Mouse (Mus musculus) effector memory CD4-positive, alpha-beta T cell, adult 7 months (primary cell): Measurements from ENCODE around the gene Gfra4. TPM values are rescaled to one million over a fixed set of nuclear protein-coding genes. Genes with fewer than 3 reads are reported as not detected.

Source experiments
- polyA plus RNA-seq: library from polyadenylated mRNA; unstranded; fragments of 100-300 nt; shearing (Covaris generic); gene quantifications from one replicate; pipeline ENCODE4 v1.2.1, GENCODE M21; 2017

Gfra4 gene
- polyA plus RNA-seq, result not detected

GRCm38 (mm10) chr2:131042988-131043387 lies at the start of gene Gfra4:
Gene Gfra4 (minus strand): TSS chr2:131043088.

GRCm38 (mm10) chr2:131086667-131087390 lies 43.9 kb upstream of the Gfra4 start, which contains the start of gene Siglec1:
Gene Siglec1 (minus strand): TSS chr2:131086765.

GRCm38 (mm10) chr2:131063404-131063864 lies 20.5 kb upstream of the Gfra4 start, which contains the start of gene Adam33:
Gene Adam33 (minus strand): TSS chr2:131063814.

Other genes starting within 250 kb of the Gfra4 start
- gene 4930402H24Rik, start 136.7 kb downstream of the Gfra4 start, polyA plus RNA-seq, result 15.9 TPM
- gene Atrn, start 136.6 kb downstream of the Gfra4 start, polyA plus RNA-seq, result 11.7 TPM
- not detected for gene Adam33, start 20.7 kb upstream of the Gfra4 start, polyA plus RNA-seq
- gene Siglec1, start 43.7 kb upstream of the Gfra4 start, polyA plus RNA-seq, result 0.33 TPM
- 0.39 TPM for gene Hspa12b, start 84.2 kb upstream of the Gfra4 start, polyA plus RNA-seq
- gene Gm11037, start 90.4 kb upstream of the Gfra4 start, polyA plus RNA-seq, result not detected
- 37.9 TPM for gene 1700037H04Rik, start 117.0 kb upstream of the Gfra4 start, polyA plus RNA-seq
- 11.1 TPM for gene Cenpb, start 137.0 kb upstream of the Gfra4 start, polyA plus RNA-seq
- gene Cdc25b, start 143.9 kb upstream of the Gfra4 start, polyA plus RNA-seq, result 65.8 TPM
- gene Spef1, start 144.2 kb upstream of the Gfra4 start, polyA plus RNA-seq, result 0.34 TPM
- 10.6 TPM for gene Ap5s1, start 164.0 kb upstream of the Gfra4 start, polyA plus RNA-seq
- gene Mavs, start 191.0 kb upstream of the Gfra4 start, polyA plus RNA-seq, result 9.9 TPM
- gene Pank2, start 219.4 kb upstream of the Gfra4 start, polyA plus RNA-seq, result 104 TPM